Mouse (Mus musculus) MEL (cell line): ENCODE results near the gene Zbtb40.

ENCODE experiments used
- TAL1 ChIP-seq: IDR thresholded peaks from 2 replicates; pipeline ENCODE4 v1.6.1; 2012; ENCODE audit warnings: mild to moderate bottlenecking, inconsistent platforms, low read length, moderate library complexity, mixed read lengths
- ZNF384 ChIP-seq: IDR thresholded peaks from 2 replicates; pipeline ENCODE4 v1.6.1; 2012; ENCODE audit warnings: low read depth, mild to moderate bottlenecking, inconsistent platforms, low read length, improper control_type of control experiment

DNA sequence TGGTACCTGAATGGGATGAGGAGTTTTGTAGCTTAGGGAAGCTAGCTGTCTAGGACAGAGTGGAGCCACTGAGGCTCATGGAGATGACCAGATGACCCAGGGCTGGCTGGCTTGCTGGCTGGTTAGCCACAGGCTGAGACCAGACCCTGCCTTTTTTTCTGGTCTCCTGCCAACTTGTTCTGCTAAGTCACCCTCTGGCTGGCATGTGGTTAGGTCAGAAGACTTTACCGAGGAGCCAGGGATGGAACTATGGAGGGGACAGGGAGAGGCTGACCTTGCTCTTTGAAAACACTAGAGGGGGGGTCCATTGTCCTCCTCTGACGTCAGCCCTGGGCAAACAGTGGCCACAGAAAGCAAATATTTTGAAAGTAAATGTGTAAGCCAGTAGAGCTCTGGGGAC is 28.6 kb upstream of the Zbtb40 start:
- no peak for TF ChIP-seq TAL1
- TF ChIP-seq ZNF384, result no peak
